Mouse (Mus musculus) induced T-regulatory cell, adult 2 months (primary cell): ENCODE results near the gene Pdgfb.

Experiments
- DNase-seq: peaks from one replicate; pipeline ENCODE4 v3.0.0-alpha.2; 2012; ENCODE audit warnings: low read depth

Pdgfb gene

GRCm38 (mm10) chr15:79956559-79956958, 58.2 kb downstream of the Pdgfb start:
- peak; percentile 84 for DNase-seq

DNA sequence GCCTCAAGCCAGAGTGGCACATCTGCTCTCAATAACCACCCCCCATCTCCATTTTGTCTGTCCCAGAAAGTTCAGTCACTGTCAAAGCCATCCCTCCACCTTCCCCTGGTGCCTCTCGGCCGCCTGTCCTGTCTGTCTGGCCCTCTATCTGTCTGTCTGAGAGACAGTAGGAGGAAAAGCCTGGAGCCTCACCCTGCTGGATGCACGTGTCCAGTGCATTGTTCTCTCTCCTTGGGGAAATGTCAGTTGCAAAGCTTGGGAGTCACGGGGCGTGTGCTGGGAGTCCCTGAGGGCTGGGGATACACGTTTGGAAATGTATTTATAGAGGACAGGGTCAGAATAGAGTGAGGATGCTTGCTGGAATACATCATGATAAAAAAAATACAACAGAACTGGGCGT, 61.3 kb downstream of the Pdgfb start:
- no peak for DNase-seq

GRCm38 (mm10) chr15:79952504-79953231, 62.1 kb downstream of the Pdgfb start:
- no peak for DNase-seq

DNA sequence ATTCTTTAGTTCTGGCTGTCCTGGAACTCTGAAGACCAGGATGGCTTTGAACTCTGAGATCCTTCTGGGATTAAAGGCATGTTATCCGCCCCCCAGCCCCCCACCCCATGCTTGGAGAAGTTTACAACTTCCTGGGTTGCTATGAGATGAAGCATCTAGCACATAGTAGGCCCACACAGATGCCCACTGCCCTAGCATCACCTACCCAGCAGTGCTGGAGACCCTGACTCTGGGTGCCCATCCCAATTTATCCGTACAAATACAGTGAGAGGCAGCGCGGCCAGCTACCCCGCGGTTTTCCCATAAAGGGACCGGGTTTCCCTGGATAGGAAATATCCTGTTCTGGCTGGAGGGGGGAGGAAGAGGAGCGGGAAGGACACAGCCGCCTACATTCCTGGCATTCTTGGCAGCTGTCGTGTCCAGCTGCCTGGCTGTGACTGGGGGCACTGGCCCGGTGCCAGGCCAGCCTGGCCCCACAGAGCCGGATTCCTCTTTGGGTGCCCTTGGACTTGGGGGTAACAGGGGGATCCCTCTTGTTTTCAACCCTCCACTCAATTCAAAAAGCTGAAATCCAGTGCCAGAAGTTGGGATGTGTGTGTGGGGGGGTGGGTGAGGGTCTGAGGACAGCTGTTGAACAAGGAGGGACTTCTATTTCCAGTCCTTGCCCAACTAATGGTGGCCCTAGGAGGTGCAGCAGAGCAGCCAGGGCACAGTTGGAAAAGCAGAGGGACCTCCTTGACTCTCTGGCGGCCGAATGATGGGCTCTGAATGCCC, 62.9 kb downstream of the Pdgfb start:
- DNase-seq = no peak

GRCm38 (mm10) chr15:79951226-79951625, 63.6 kb downstream of the Pdgfb start:
- DNase-seq = no peak

GRCm38 (mm10) chr15:79950250-79951025, 64.3 kb downstream of the Pdgfb start:
- DNase-seq = peak; percentile 86

DNA sequence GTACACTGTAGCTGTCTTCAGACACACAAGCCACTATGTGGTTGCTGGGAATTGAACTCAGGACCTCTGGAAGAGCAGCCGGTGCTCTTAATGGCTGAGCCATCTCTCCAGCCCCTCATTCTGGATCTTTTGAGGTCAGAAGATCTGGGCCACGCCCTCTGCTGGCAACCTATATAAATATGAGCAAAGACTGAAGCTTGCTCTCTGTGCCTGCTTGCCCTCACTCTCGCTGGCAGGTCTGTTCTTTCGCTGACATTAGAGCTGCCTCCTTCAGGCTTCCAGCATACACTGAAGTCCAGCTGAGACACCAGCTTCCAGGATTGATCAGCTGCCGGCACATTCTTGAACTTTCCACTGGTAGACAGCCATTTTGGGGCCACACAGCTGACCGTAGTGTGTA, 67.1 kb downstream of the Pdgfb start:
- DNase-seq = peak; percentile 52

DNA sequence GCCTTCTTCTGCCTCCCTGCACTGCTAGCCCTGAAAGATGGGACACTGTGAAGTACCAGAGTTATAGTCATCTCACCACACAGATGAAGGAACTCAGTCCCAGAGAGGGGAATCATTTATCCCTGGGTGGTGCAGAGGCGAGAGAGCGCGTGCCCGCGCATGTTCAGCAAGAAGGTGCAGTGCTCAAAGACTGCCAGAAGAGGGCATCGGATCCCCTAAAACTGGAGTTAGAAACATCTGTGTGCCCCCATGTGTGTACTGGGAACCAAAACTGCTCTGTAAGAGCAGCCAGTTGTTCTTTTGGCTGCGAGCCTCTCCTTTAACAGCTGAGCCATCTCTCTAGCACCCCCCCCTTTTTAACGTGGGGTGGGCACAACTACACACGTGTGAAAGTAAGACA, 68.0 kb downstream of the Pdgfb start:
- peak; percentile 69 for DNase-seq

DNA sequence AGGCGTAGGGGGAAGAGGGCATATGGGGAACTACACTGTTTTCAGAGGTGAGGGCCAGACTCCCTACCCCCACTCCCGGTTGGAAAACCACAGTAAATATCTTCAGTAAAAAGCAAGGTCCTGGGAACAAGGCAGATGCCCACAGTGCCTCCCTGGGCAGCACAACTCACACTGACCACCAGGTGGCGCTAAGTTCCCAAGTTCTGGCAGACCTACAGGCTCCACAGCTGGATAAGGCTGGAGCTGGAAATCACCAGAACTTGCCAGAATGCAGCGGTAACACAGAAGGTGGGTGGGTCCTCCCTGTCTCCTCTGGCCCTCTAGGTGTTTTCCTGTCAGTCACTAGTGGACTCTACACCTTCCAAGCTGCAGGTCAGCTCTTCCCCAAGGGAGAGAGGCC, 68.8 kb downstream of the Pdgfb start:
- peak; percentile 93 for DNase-seq
